Mouse (Mus musculus) cerebellum, postnatal 14 days (tissue): Measurements from ENCODE around the gene 4930522H14Rik.

ENCODE experiments used
- DNase-seq, 2 experiments: peaks; one replicate each; pipeline ENCODE4 v3.0.0; 2021; ENCODE audit warnings: mixed read lengths in 2 of 2

4930522H14Rik gene

GRCm38 (mm10) chr4:109531111-109531510 is at the start of gene 4930522H14Rik:
Gene 4930522H14Rik, minus strand, starts transcription at chr4:109531297.
- no peak for DNase-seq

- no peak for DNase-seq
Measured at GRCm38 (mm10) chr4:109578356-109578755, 47.3 kb upstream of the 4930522H14Rik start.

- peak; percentile 18 to 30 for DNase-seq
Measured at GRCm38 (mm10) chr4:109576933-109577332, 45.8 kb upstream of the 4930522H14Rik start.

- DNase-seq: no peak
Measured at GRCm38 (mm10) chr4:109574845-109575244, 43.7 kb upstream of the 4930522H14Rik start.

GRCm38 (mm10) chr4:109574331-109574730 is 43.2 kb upstream of the 4930522H14Rik start:
- DNase-seq: no peak

- no peak for DNase-seq
Measured at GRCm38 (mm10) chr4:109572632-109573031, 41.5 kb upstream of the 4930522H14Rik start.

GRCm38 (mm10) chr4:109569421-109569820 is 38.3 kb upstream of the 4930522H14Rik start:
- peak; percentile 12 to 19 for DNase-seq

- peak in 1 of 2 experiments; percentile 8 for DNase-seq
Measured at GRCm38 (mm10) chr4:109568959-109569358, 37.9 kb upstream of the 4930522H14Rik start.

GRCm38 (mm10) chr4:109564711-109565110 is 33.6 kb upstream of the 4930522H14Rik start:
- no peak for DNase-seq

GRCm38 (mm10) chr4:109550338-109551150 is 19.4 kb upstream of the 4930522H14Rik start:
- peak in 1 of 2 experiments; percentile 3 for DNase-seq

GRCm38 (mm10) chr4:109547306-109547705 is 16.2 kb upstream of the 4930522H14Rik start:
- no peak for DNase-seq

GRCm38 (mm10) chr4:109546538-109546937 is 15.4 kb upstream of the 4930522H14Rik start:
- DNase-seq: no peak

- no peak for DNase-seq
Measured at GRCm38 (mm10) chr4:109530245-109530816, 766 bp downstream of the 4930522H14Rik start.

GRCm38 (mm10) chr4:109504885-109505284 is 26.2 kb downstream of the 4930522H14Rik start:
- peak; percentile 67 to 71 for DNase-seq

- DNase-seq: no peak
Measured at GRCm38 (mm10) chr4:109498476-109498875, 32.6 kb downstream of the 4930522H14Rik start.

GRCm38 (mm10) chr4:109493581-109493980 is 37.5 kb downstream of the 4930522H14Rik start:
- DNase-seq: no peak

GRCm38 (mm10) chr4:109488812-109489211 is 42.3 kb downstream of the 4930522H14Rik start:
- no peak for DNase-seq

- no peak for DNase-seq
Measured at GRCm38 (mm10) chr4:109484621-109485020, 46.5 kb downstream of the 4930522H14Rik start, which contains the start of gene Rnf11. Gene Rnf11, minus strand, starts transcription at chr4:109484728.

- no peak for DNase-seq
Measured at GRCm38 (mm10) chr4:109482701-109483100, 48.4 kb downstream of the 4930522H14Rik start.

- DNase-seq: no peak
Measured at GRCm38 (mm10) chr4:109481424-109481823, 49.7 kb downstream of the 4930522H14Rik start.

- peak in 1 of 2 experiments; percentile 7 for DNase-seq
Measured at GRCm38 (mm10) chr4:109477454-109477853, 53.6 kb downstream of the 4930522H14Rik start.

GRCm38 (mm10) chr4:109476554-109477014 is 54.5 kb downstream of the 4930522H14Rik start:
- DNase-seq: peak; percentile 94 to 97
